Mouse (Mus musculus): ENCODE measurements around the gene Gnmt.
"Not testable (repeated sequence)": the region's sequence is repeated elsewhere in the genome, so short reads cannot be mapped to it uniquely, and the experiment has no call there.

DNA sequence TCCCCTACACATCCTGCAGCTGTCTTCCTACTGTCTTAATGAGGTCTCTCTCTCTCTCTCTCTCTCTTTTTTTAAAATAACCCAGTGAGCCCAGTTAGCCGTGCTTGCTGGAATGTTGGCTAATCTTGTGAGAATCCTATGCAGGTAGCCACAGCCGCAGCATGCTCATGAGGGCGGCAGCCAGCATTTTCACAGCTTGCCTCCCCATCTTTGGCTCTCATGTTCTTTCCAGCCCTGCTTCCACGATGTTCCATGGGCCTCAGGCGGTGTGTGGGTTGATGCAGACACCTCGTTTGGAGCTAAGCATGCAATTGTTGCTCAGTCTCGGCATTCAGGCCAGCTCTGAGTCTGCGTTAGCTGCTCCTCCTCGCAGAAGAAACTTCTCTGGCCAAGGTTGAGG, 35.9 kb upstream of the Gnmt start:
- not testable (repeated sequence) for TF ChIP-seq CTCF (IDR thresholded peaks at IDR 0.05; ENCODE audit: low read depth, low read length); POLR2A (IDR thresholded peaks at IDR 0.05; ENCODE audit: extremely low read depth, insufficient read depth, low read length)
